Mouse (Mus musculus) heart, postnatal 0 days (tissue): ENCODE results near the gene Ndufc2.

Experiments
- CTCF ChIP-seq: IDR thresholded peaks from 2 replicates; pipeline ENCODE4 v1.5.1; 2016; ENCODE audit warnings: antibody characterized with exemption, control low read depth, low read depth
- EP300 ChIP-seq: IDR thresholded peaks from 2 replicates; pipeline ENCODE4 v1.6.1; 2016; ENCODE audit warnings: antibody characterized with exemption, low read depth

GRCm38 (mm10) chr7:97350891-97351290 is 48.9 kb upstream of the Ndufc2 start:
- TF ChIP-seq CTCF (no peak), EP300 (no peak)
